Mouse (Mus musculus) adrenal gland, adult 18-20 months (tissue): Measurements from ENCODE around the gene Dusp23. TPM values are rescaled to one million over a fixed set of nuclear protein-coding genes. Genes with fewer than 3 reads are reported as not detected.

Source experiments
- DNase-seq, 2 experiments: peaks; one replicate each; pipeline ENCODE4 v3.0.0; 2021 to 2022; ENCODE audit warnings: low spot score in 2 of 2
- long read RNA-seq, 2 experiments: library from polyadenylated mRNA; stranded (forward); transcript quantifications; one replicate each; pipeline ENCODE4 v2.0.0; 2021
- total RNA-seq, 2 experiments: library from RNA; stranded (reverse); gene quantifications; 1 replicate in 1 of 2; 2 replicates in 1 of 2; pipeline ENCODE4 v1.2.3; 2021

Dusp23 gene
- 1 to 10 TPM; 6.3 to 7.4 TPM for total RNA-seq
- long read RNA-seq, experiment 1, transcript Dusp23-201 (2 exons, 1,410 nt), result major isoform, 5 of 5 reads
- long read RNA-seq, experiment 1, partial matches to known transcripts, result 0 of 5 reads
- long read RNA-seq, experiment 1, other reads (novel, unspliced or antisense), result 0 of 5 reads
- long read RNA-seq, experiment 2, transcript Dusp23-201 (2 exons, 1,410 nt), result major isoform, 13 of 14 reads
- long read RNA-seq, experiment 2, partial matches to known transcripts, result 0 of 14 reads
- long read RNA-seq, experiment 2, other reads (novel, unspliced or antisense), result 1 of 14 reads

GRCm38 (mm10) chr1:172632451-172633326 is at the start of gene Dusp23:
TSS of gene Dusp23 (minus strand) at chr1:172632962.
- DNase-seq, result peak; percentile 94

- no peak for DNase-seq
Measured at GRCm38 (mm10) chr1:172680742-172681141, 48.0 kb upstream of the Dusp23 start.

GRCm38 (mm10) chr1:172670716-172671115 is 38.0 kb upstream of the Dusp23 start:
- DNase-seq, result no peak

GRCm38 (mm10) chr1:172667597-172667996 is 34.8 kb upstream of the Dusp23 start:
- no peak for DNase-seq

GRCm38 (mm10) chr1:172665457-172665856 is 32.7 kb upstream of the Dusp23 start:
- DNase-seq, result no peak

- DNase-seq, result no peak
Measured at GRCm38 (mm10) chr1:172659688-172660087, 26.9 kb upstream of the Dusp23 start.

GRCm38 (mm10) chr1:172657266-172657665 is 24.5 kb upstream of the Dusp23 start:
- no peak for DNase-seq

- no peak for DNase-seq
Measured at GRCm38 (mm10) chr1:172653900-172654299, 21.1 kb upstream of the Dusp23 start.

- no peak for DNase-seq
Measured at GRCm38 (mm10) chr1:172652040-172652662, 19.4 kb upstream of the Dusp23 start.

- DNase-seq, result no peak
Measured at GRCm38 (mm10) chr1:172651288-172651987, 18.7 kb upstream of the Dusp23 start.

- DNase-seq, result peak; percentile 44 to 49
Measured at GRCm38 (mm10) chr1:172650519-172651287, 17.9 kb upstream of the Dusp23 start.

- no peak for DNase-seq
Measured at GRCm38 (mm10) chr1:172649396-172649795, 16.6 kb upstream of the Dusp23 start.

- DNase-seq, result no peak
Measured at GRCm38 (mm10) chr1:172647236-172647635, 14.5 kb upstream of the Dusp23 start.

- no peak for DNase-seq
Measured at GRCm38 (mm10) chr1:172638781-172639180, 6.0 kb upstream of the Dusp23 start.

- no peak for DNase-seq
Measured at GRCm38 (mm10) chr1:172637801-172638200, 5.0 kb upstream of the Dusp23 start.

- no peak for DNase-seq
Measured at GRCm38 (mm10) chr1:172636266-172636665, 3.5 kb upstream of the Dusp23 start.

GRCm38 (mm10) chr1:172635258-172635657 is 2.5 kb upstream of the Dusp23 start:
- DNase-seq, result no peak

- DNase-seq, result no peak
Measured at GRCm38 (mm10) chr1:172634136-172634535, 1.4 kb upstream of the Dusp23 start.

- DNase-seq, result no peak
Measured at GRCm38 (mm10) chr1:172631721-172632120, 1.0 kb downstream of the Dusp23 start.

- no peak for DNase-seq
Measured at GRCm38 (mm10) chr1:172629831-172630230, 2.9 kb downstream of the Dusp23 start.
